Mouse (Mus musculus): Measurements from ENCODE around the gene Spata17. TPM values are rescaled to one million over a fixed set of nuclear protein-coding genes. Genes with fewer than 3 reads are reported as not detected.

Gene Spata17
- total and polyA plus RNA-seq, 3 experiments = 0.24 TPM; not detected in 2

GRCm38 (mm10) chr1:187119300-187119699 lies 96.0 kb downstream of the Spata17 start:
- in situ Hi-C loops (cut with MboI; ENCODE audit: low pct_ligation_motif_present, low pct_unique_long_range_greater_than_20kb, low sequenced_read_pairs) = no loop called here
- no peak for TF ChIP-seq ZC3H11A (IDR thresholded peaks at IDR 0.05; ENCODE audit: low read depth, low read length)
- TF ChIP-seq CTCF (conservative IDR thresholded peaks at IDR 0.05 in 1 of 2, IDR thresholded peaks at IDR 0.05 in 1 of 2; ENCODE audit: low read depth in 2 of 2, low read length in 2 of 2) = no peak
- TF ChIP-seq MYC (IDR thresholded peaks at IDR 0.05; ENCODE audit: low read depth, low read length) = no peak
- TF ChIP-seq USF2 (conservative IDR thresholded peaks at IDR 0.05; ENCODE audit: low read depth, low read length) = no peak
- TF ChIP-seq MEF2A (IDR thresholded peaks at IDR 0.05; ENCODE audit: borderline replicate concordance, low read depth, low read length) = no peak
- no peak for TF ChIP-seq JUND (conservative IDR thresholded peaks at IDR 0.05; ENCODE audit: low read depth, low read length)
- TF ChIP-seq RCOR1 (conservative IDR thresholded peaks at IDR 0.05; ENCODE audit: low read depth, low read length) = no peak
- TF ChIP-seq POLR2AphosphoS2 (IDR thresholded peaks at IDR 0.05; ENCODE audit: low read depth, low read length) = no peak
- TF ChIP-seq GABPA (IDR thresholded peaks at IDR 0.05; ENCODE audit: insufficient replicate concordance, low read depth, low read length) = no peak
- TF ChIP-seq E2F4 (IDR thresholded peaks at IDR 0.05; ENCODE audit: insufficient replicate concordance, low read depth, low read length) = no peak
- TF ChIP-seq EP300 (IDR thresholded peaks at IDR 0.05; ENCODE audit: low read length) = no peak

GRCm38 (mm10) chr1:187118108-187118507 lies 97.2 kb downstream of the Spata17 start:
- dilution Hi-C loops (cut with MboI; ENCODE audit: extremely low pct_ligation_motif_present, extremely low pct_unique_long_range_greater_than_20kb, low sequenced_read_pairs) = no loop called here
- no peaks in the 10 kb centered on the region for H3K36me3 ChIP-seq (replicated peaks in 1 of 2; ENCODE audit: control insufficient read depth in 1 of 2, insufficient read depth in 1 of 2, low read length in 1 of 2)
- no peaks in the 10 kb centered on the region for H3K9me3 ChIP-seq (replicated peaks; ENCODE audit: low read length)
- in situ Hi-C loops (cut with MboI; ENCODE audit: low pct_ligation_motif_present, low pct_unique_long_range_greater_than_20kb, low sequenced_read_pairs) = no loop called here
- H3K27me3 ChIP-seq (replicated peaks) = no peaks in the 10 kb centered on the region
- H3K4me3 ChIP-seq (replicated peaks in 1 of 3; ENCODE audit: low read depth in 2 of 3, low read length in 2 of 3, poor library complexity in 1 of 3) = no peak overlapping the region
- H3K4me2 ChIP-seq (ENCODE audit: insufficient read depth, low read depth, poor library complexity, severe bottlenecking) = no peak overlapping the region
- TF ChIP-seq RCOR1 (conservative IDR thresholded peaks at IDR 0.05; ENCODE audit: low read depth, low read length) (no peak), ETS1 (conservative IDR thresholded peaks at IDR 0.05; ENCODE audit: low read depth, low read length) (no peak), ZC3H11A (IDR thresholded peaks at IDR 0.05; ENCODE audit: low read depth, low read length) (no peak), ELF1 (IDR thresholded peaks at IDR 0.05; ENCODE audit: low read depth, low read length) (no peak)
- H3K9ac ChIP-seq (ENCODE audit: insufficient read depth, low read depth) = no peak overlapping the region
- H3K4me1 ChIP-seq (ENCODE audit: control insufficient read depth in 1 of 2, insufficient read depth in 2 of 2) = peaks cover 0 to 8% of the 10 kb centered on the region in 2 experiments; a peak in 1 of 4 replicates
- H3K27ac ChIP-seq (ENCODE audit: insufficient read depth, low read depth) = no peak overlapping the region
- no peaks in the 10 kb centered on the region for H3K79me2 ChIP-seq (replicated peaks; ENCODE audit: control insufficient read depth, extremely low read depth, insufficient read depth, poor library complexity, severe bottlenecking)
- DNase-seq (ENCODE audit: extremely low read depth) = no peak

More at GRCm38 (mm10) chr1:187119300-187119699, 96.0 kb downstream of the Spata17 start:
- H3K4me3 ChIP-seq (replicated peaks in 1 of 3; ENCODE audit: low read depth in 2 of 3, low read length in 2 of 3, poor library complexity in 1 of 3) = no peak overlapping the region
- H3K36me3 ChIP-seq (replicated peaks in 1 of 2; ENCODE audit: control insufficient read depth in 1 of 2, insufficient read depth in 1 of 2, low read length in 1 of 2) = no peaks in the 10 kb centered on the region
- no peak overlapping the region for H3K4me2 ChIP-seq (ENCODE audit: insufficient read depth, low read depth, poor library complexity, severe bottlenecking)
- H3K9ac ChIP-seq (ENCODE audit: insufficient read depth, low read depth) = no peak overlapping the region
- no peak for DNase-seq (ENCODE audit: extremely low read depth)
- H3K9me3 ChIP-seq (replicated peaks; ENCODE audit: low read length) = no peaks in the 10 kb centered on the region
- dilution Hi-C loops (cut with MboI; ENCODE audit: extremely low pct_ligation_motif_present, extremely low pct_unique_long_range_greater_than_20kb, low sequenced_read_pairs) = no loop called here
- H3K27ac ChIP-seq (ENCODE audit: insufficient read depth, low read depth) = no peak overlapping the region
- H3K27me3 ChIP-seq (replicated peaks) = no peaks in the 10 kb centered on the region
- peaks cover 0 to 8% of the 10 kb centered on the region in 2 experiments; a peak in 1 of 4 replicates for H3K4me1 ChIP-seq (ENCODE audit: control insufficient read depth in 1 of 2, insufficient read depth in 2 of 2)
- H3K79me2 ChIP-seq (replicated peaks; ENCODE audit: control insufficient read depth, extremely low read depth, insufficient read depth, poor library complexity, severe bottlenecking) = no peaks in the 10 kb centered on the region

- dilution Hi-C loops (cut with MboI; ENCODE audit: extremely low pct_ligation_motif_present, extremely low pct_unique_long_range_greater_than_20kb, low sequenced_read_pairs) = no loop called here
- in situ Hi-C loops (cut with MboI; ENCODE audit: low pct_ligation_motif_present, low pct_unique_long_range_greater_than_20kb, low sequenced_read_pairs) = no loop called here
- no peaks in the 10 kb centered on the region for H3K9me3 ChIP-seq (replicated peaks; ENCODE audit: low read length)
Measured at GRCm38 (mm10) chr1:187113716-187114115, 101.5 kb downstream of the Spata17 start.

More at GRCm38 (mm10) chr1:187113716-187114115, 101.5 kb downstream of the Spata17 start:
- Histone ChIP-seq H3K4me2 (ENCODE audit: insufficient read depth, low read depth, poor library complexity, severe bottlenecking) (no peak overlapping the region), H3K4me1 (ENCODE audit: control insufficient read depth in 1 of 2, insufficient read depth in 2 of 2) (peaks cover 0 to 8% of the 10 kb centered on the region in 2 experiments; a peak in 1 of 4 replicates), H3K27ac (ENCODE audit: insufficient read depth, low read depth) (no peak overlapping the region), H3K36me3 (replicated peaks in 1 of 2; ENCODE audit: control insufficient read depth in 1 of 2, insufficient read depth in 1 of 2, low read length in 1 of 2) (no peaks in the 10 kb centered on the region), H3K9ac (ENCODE audit: insufficient read depth, low read depth) (no peak overlapping the region), H3K27me3 (replicated peaks) (no peaks in the 10 kb centered on the region), H3K4me3 (replicated peaks in 1 of 3; ENCODE audit: low read depth in 2 of 3, low read length in 2 of 3, poor library complexity in 1 of 3) (no peak overlapping the region), H3K79me2 (replicated peaks; ENCODE audit: control insufficient read depth, extremely low read depth, insufficient read depth, poor library complexity, severe bottlenecking) (no peaks in the 10 kb centered on the region)
- no peak for DNase-seq (ENCODE audit: extremely low read depth)
- TF ChIP-seq CHD1 (IDR thresholded peaks at IDR 0.05; ENCODE audit: low read depth, low read length) (no peak), MAZ (IDR thresholded peaks at IDR 0.05; ENCODE audit: low read depth, low read length) (no peak), NELFE (IDR thresholded peaks at IDR 0.05; ENCODE audit: low read depth, low read length) (no peak), ZC3H11A (IDR thresholded peaks at IDR 0.05; ENCODE audit: low read depth, low read length) (no peak), UBTF (IDR thresholded peaks at IDR 0.05; ENCODE audit: low read depth, low read length) (no peak), GABPA (IDR thresholded peaks at IDR 0.05; ENCODE audit: insufficient replicate concordance, low read depth, low read length) (no peak), MYC (IDR thresholded peaks at IDR 0.05; ENCODE audit: low read depth, low read length) (no peak), SMC3 (IDR thresholded peaks at IDR 0.05; ENCODE audit: low read depth, low read length) (no peak), HCFC1 (IDR thresholded peaks at IDR 0.05; ENCODE audit: low read depth, low read length) (no peak), MXI1 (IDR thresholded peaks at IDR 0.05; ENCODE audit: low read depth, low read length) (no peak)

Data from CH12.LX (cell line).